Mouse (Mus musculus) heart, embryonic 14.5 days (tissue): Measurements from ENCODE around the gene Vmn1r3. TPM values are rescaled to one million over a fixed set of nuclear protein-coding genes. Genes with fewer than 3 reads are reported as not detected.

Experiments
- polyA plus RNA-seq: library from polyadenylated mRNA; unstranded; fragments of >200 nt; fragmentation: Nextera tagmentation; extraction: Ambion mirVana; gene quantifications from 2 replicates; pipeline ENCODE4 v1.2.1, GENCODE M21; 2014

The Vmn1r3 gene
- polyA plus RNA-seq, 1 experiment from 2014 or later, result not detected

Other genes starting within 250 kb of the Vmn1r3 start
- not detected in 2 replicates for gene Vmn1r2, start 18.0 kb downstream of the Vmn1r3 start, polyA plus RNA-seq